Mouse (Mus musculus): ENCODE results near the gene Phf23.
"Not testable (repeated sequence)": the region's sequence is repeated elsewhere in the genome, so short reads cannot be mapped to it uniquely, and the experiment has no call there.

The Phf23 gene

DNA sequence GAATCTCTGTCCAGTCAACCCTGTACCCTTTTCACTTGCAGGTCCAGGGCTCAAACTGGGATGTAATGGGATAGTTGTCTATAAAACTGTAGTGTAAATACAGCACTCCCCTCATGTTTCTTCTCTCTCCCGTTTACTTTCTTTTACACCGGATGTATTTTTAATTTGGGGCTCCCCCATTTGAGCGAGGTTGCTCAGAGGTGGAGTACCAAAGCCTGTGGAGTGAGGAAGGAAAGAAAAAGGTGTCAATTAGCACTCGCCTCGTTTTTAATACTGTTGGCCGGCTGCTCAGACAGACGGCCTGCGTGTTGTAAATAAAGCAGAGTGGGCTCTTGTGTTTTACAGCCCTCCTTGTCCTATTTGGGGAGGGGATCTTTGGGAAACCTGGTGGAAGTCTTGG, 4.1 kb downstream of the Phf23 start:
- DNase-seq (ENCODE audit: low spot score in 2 of 2) = no peak

DNA sequence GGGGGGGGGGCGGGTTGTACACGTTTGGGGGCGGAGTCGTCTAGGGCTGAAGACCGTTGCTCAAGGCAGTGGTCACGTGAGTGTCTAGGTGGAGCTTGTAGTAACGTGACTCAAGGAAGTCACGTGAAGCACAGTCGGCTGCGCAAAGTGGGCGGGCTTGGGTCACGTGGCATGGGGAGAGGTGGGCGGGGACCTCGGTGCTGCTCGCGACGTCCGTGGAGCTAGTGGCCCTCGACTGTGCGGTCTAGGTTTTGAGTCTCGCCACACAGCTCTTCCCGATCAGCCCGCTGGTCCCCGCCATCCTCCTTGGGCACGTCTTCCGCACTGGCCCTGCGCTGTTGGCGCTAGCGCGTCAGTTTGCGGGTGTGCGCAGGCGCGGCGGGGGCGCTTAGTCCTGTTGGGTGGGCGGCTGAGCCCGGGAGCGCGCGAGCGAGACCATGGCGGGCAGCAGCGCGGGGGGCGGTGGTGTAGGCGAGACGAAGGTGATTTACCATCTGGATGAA, 4.9 kb downstream of the Phf23 start, which contains the start of gene Dvl2:
Gene Dvl2, plus strand, starts transcription at position 200 of the 503 bp plus-strand sequence.
- DNase-seq (ENCODE audit: low spot score in 2 of 2) = peak; percentile 87 to 95

DNA sequence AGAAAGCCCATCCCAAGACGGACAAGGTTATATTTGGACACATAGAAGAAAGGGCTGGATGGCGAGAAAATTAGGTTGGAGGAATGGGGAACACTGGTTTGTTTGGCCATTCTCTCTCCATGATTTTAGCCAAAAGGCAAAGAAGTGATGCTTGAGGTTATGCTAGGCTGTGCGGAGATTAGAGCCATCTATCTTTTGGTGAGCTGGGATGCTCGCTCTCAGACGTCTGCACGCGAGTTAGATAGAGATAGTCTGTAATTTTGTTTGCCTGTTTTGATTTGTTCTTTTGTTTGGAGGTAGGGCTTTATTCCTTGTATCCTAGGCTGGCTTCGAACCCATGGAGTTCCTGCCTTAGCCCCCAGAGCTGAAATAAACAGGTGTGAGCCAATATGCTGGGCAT, 5.6 kb downstream of the Phf23 start:
- no peak for DNase-seq (ENCODE audit: low spot score in 2 of 2)

DNA sequence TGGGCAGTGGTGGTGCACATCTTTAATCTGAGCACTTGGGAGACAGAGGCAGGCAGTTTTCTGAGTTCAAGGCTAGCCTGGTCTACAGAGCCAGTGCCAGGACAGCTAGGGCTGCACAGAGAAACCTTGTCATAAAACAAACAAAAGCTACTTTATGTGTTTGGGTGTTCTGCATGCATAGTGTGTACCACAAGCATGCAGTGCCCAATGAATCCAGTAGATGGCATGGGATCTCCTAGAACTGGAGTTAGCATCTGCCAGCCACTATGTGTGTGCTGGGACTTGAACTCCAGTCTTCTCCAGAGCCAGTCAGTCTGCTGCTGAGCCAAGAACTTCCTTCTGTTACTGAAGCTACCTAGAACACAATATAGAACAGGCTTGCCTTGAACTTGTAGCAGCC, 6.3 kb downstream of the Phf23 start:
- no peak for DNase-seq (ENCODE audit: low spot score in 2 of 2)

DNA sequence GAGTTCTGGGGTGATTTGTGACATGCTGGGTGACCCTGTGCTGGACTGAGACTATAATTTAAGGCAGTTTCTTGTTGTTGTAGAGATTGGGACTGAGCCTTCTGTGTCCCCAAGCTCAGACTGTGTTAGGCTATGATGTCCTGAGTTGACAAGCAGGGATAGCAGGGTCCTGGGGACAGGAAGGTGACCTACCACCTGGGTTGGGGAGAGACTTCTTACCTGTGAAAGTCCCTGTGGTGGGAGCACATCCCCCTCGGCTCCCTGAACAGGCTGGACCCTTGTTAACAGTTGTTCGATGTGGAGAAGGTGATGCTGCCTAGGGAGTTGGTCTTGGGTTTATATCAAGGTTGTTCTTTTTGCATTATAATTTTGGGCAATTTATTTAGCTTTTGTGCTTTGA, 6.9 kb downstream of the Phf23 start:
- no peak for DNase-seq (ENCODE audit: low spot score in 2 of 2)

DNA sequence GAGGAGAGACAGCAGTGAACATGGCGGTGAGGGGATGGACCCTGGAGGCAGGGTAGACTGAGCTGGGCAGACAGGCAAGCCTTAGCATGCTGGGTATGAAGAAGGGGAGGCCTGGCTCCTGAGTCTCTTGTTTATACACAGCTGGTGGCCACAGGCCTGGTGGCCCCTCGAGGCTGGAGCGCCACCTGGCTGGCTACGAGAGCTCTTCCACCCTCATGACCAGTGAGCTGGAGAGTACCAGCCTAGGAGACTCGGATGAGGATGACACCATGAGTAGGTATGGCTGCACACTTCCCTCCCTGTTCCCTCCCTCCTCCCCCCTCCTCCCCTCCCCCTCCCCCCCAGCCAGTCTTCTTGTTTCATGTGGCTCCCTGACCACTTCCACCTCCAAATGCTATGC, 9.9 kb downstream of the Phf23 start:
- no peak for DNase-seq (ENCODE audit: low spot score in 2 of 2)

DNA sequence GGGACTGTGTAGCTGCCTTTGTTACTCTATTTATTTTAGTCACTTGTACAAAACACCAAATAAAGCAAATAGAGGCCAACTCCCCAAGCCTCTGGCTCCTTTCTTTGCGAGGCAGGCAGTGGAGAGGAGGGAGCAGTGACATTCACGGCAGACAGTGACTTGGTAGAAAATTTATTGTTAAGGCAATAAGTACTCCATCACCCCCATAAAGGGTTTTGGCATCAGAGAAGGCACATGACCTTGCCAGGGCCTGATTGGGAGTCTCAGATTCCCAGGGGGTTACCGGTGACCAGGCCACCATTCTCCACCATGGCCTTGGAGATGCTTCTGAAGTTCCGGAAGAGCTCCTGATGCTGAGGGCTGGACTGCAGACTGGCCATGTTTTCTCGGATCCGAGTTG, 14.5 kb downstream of the Phf23 start:
- no peak for DNase-seq (ENCODE audit: low spot score in 2 of 2)

DNA sequence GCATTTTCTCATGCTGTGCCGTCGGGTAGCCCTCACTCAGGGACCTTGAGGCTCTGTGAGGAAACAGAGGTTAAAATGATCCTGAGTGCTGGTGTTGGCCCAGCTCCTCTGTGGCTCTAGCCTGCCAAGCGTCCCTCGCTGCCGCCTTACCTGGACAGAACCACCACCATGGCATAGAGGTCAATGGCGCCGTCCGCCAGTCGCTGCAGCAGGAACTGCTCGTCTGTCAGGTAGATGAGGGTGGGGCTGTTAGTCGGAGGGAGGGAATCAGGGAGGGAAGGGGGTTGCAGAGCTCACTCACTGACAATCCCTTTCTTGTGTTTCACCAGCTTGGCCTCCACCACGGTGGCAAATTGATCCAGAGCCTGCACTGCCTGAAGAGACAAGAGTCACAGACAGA, 15.0 kb downstream of the Phf23 start:
- no peak for DNase-seq (ENCODE audit: low spot score in 2 of 2)

DNA sequence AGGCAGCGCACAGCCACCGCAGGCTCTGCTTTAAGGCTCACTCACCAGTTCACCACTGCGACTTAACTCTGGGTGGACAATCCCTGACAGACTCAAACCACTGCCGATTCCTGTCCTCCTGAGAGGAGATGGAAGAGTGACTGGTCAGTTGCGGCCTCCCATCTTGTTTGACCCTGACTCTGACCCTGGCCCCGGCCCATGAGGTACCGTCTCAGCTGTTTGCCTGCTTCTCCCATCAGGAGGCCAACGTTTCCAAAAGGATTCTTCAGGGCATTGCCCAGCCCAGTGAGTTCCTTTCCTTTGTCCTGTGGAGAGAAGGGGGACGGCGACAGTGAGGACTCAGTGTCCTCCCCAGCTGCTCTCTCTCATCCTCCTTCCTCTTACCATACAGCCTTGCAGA, 15.4 kb downstream of the Phf23 start:
- no peak for DNase-seq (ENCODE audit: low spot score in 2 of 2)

DNA sequence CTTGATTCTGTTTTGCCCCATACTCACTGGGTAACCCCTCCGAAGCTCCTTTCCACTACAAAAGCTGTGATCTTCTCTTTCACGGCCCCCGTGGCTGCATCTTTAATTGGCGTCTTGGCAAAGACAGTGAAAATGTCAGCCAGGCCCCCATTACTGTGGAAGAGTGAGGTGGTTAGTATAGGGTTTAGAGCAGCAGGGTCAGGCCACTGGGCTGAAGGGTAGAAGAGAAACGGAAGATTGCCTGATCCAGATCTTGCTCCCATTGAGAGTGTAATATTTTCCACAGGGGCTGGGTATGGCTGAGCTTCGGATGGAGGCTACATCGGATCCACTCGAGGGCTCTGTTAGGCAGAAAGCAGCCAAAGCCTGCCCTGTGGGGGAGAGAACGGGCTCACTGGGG, 17.4 kb downstream of the Phf23 start:
- no peak for DNase-seq (ENCODE audit: low spot score in 2 of 2)

DNA sequence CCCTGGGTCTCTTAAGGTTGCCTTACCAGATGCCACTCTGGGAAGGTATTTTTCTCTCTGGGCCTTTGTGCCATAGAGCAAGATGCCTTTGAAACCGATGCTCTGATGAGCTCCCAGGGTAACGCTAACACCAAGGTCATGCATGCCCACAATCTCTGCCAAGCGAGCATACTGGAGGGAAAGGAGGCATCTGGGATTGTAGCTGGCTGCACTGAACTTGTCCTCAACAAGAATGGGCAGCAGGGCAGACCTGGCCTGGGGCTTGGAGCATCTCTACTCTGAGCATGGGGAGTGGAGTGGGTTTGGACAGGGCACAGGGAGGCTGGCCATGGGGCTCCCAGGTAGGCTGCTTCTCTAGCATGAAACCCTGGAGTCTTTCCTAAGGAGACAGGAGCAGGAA, 17.8 kb downstream of the Phf23 start:
- DNase-seq (ENCODE audit: low spot score in 2 of 2) = no peak

DNA sequence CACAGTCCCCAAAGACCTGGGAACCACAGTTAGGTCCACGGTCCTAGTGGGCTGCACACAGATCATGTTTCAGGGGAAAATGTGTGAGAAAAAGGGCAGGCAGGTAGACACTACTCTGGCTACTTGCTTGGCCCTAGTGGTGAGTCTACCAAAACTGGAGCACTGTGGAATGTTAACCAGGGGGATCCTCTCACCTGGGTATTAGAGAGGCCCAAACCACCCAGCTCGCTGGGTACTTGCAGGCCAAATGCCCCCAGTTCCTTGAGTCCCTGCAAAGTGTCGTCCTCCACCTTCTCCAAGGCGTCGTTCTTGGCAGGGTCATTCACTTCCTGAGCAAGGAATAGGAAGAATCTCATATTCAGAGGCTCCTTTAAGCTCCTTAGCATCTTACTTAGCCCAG, 18.5 kb downstream of the Phf23 start:
- no peak for DNase-seq (ENCODE audit: low spot score in 2 of 2)

DNA sequence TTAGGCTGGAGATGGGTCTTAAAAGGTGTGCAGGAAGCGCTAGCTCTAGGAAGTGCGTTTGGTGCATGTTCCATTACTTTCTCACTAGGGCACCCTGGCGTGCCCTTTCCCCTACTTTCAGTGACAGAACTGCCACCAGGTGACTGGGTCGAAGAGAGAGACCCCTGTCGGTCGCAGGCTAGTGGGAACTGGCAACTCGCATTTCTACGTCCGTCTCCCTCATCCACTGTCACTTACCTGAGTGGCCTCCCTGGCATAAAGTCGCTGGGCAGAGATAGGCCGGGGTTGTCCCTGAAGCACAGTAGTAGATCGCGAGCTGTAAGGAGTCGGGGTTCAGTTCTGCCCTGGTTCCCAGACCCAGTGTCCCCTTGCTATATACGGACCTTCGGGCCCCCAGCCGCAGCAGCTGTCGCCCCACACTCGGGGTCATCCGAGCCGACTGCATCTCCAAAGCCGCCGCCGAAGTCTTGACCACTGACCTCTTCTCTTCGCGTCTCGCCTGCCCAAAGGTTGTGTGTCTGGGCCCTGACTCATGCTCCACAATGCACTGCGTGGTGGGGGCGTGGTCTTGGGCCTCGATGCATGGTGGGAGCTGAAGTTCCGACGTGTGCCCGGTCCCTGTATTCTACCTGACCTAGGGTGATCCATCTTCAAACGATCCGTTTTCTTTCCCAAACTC, 19.4 kb downstream of the Phf23 start, which contains the start of gene Acadvl:
Gene Acadvl, minus strand, starts transcription at position 532 of the 679 bp plus-strand sequence.
- DNase-seq (ENCODE audit: low spot score in 2 of 2) = peak; percentile 79 to 86

DNA sequence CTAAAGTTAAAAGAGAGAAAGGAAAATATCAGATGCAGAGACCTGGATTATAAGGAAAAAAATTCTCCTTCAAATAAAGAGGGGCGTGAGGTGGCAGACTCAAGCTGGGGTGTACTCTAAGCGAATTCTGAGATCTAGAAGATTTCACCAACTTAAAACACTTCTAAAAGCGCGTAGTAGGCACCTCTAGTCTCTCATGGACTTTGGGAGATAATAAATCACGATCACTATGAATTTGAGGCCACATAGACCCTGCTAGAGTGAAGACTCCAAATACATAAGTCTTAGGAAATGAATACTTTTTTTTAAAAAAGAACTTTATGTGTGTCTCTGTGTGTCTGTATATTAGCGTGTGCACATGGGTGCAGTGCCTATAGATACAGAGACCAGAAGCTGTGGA, 20.1 kb downstream of the Phf23 start:
- no peak for DNase-seq (ENCODE audit: low spot score in 2 of 2)

DNA sequence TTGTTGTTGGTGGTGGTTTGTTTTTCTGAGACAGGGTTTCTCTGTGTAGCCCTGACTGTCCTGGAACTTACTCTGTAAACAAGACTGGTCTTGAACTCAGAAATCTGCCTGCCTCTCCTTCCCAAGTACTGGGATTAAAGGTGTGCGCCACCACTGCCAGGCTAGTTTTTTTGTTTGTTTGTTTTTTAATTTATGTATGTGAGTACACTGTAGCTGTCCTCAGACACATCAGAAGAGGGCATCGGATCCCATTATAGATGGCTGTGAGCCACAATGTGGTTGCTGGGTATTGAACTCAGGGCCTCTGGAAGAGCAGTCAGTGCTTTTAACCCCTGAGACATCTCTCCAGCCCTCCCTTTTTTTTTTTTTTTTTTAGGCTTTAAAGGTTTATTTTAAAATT, 20.6 kb downstream of the Phf23 start:
- DNase-seq (ENCODE audit: low spot score in 2 of 2) = not testable (repeated sequence)

DNA sequence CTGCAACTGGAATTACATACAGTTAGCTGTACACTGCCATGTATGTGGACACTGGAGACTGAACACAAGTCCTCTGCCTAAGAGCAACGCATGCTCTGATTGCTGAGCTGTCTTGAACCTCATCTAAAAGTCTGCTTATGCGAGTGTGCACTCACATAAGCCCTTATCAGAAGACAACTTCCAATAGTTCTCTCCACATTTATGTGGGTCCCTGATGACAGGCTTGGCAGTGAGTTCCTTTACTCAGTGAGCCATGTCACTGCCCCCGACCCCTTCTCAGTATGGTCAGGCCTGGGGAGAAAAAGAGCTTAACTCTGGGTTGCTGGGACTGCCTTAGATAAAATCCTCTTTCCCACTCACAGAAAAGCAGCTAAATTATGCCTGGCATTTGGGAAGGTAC, 21.1 kb downstream of the Phf23 start, which contains the start of gene Dlg4:
Gene Dlg4, plus strand, starts transcription at position 274 of the 400 bp plus-strand sequence.
- DNase-seq (ENCODE audit: low spot score in 2 of 2) = no peak

DNA sequence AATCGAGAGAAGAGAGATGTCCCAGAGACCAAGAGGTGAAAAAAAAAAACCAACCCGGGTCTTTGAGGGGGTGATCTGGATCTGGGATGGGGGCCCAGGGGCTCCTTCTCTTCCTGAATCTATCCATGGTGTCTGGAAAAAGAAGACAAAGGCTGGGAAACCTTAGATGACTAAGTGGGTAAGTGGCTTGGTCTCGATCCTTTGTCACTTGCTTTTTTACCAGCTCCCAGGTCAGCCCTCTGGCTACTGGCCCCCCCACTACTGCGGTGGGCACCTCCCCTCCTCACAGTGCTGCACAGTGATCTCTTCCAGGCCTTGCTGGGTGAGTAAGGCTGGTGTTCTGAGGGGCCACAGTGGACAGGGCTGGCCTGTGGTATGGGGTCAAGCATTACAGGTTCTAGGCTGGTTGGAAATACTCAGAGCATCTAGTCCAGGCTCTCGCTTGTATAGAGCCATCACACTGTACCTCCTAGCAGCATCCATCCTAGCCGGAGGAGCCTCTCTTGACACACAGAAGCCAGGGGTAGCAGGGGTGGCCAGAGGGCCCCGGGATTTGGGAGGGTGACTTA, 21.7 kb downstream of the Phf23 start:
- no peak for DNase-seq (ENCODE audit: low spot score in 2 of 2)

DNA sequence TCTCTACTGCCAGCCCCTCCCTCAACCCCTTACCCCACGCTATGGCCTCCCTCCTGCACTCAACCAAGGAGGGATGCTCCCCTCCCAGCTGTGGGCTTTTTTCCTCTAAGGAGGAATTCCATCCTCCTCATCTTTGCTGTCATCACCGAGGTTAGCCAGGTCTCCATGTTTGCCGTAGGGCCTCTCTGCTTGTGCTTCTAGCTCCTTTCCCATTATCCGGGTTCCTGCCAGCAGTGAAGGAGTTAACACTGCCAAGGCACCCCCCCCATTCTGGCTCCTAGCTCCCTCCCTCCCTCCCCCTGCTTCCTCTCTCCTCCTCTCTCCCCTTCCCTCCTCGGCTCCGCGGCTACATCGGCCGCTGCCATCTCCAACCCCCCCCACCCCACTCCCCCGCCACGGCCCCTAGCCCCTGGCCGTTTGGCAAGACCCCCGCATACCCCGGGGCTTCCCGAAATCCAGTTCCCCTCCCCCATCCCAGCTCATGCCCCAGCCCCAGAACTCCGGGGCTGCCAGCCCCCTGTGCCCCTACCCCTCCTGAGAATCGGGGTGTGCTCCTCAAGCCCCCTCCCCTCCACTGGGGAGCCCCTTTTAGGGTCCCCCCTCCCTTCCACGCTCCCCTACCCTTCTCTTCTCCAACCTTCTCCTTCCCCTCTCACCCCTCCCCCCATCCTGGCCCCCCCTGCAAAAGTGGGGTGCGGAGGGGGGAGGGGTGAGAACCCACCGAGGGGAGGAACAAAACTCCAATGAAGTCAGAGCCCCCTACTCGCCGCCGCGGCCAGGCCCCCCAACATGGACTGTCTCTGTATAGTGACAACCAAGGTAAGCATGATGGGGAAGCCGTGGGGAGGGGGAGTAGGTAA, 22.8 kb downstream of the Phf23 start:
- DNase-seq (ENCODE audit: low spot score in 2 of 2) = peak in 1 of 2 experiments; percentile 74

DNA sequence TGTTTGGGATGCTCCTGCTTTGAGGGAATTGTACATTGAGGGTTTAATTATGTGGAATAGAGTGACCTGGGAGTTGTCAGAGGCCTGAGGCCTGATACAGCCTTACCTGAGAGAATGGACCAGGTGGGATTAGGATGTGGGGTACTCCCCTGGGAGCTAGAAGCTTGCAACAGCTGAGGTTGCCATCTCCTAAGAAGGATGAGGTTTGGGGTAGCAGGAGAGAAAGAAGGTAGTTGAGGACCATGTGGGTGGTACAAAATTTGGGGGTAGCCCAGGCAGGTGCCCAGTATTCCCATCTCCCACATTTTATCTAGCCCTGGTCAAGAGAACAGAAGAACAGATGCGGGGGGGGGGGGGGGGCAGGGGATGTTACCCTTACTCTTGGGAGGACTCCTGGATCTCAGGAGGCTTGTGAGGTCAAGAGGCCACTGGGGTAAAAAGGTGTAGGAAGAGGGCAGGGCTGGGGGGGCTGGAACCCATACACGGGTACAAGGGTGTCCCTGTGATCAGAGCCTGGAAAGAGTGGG, 24.0 kb downstream of the Phf23 start:
- no peak for DNase-seq (ENCODE audit: low spot score in 2 of 2)

DNA sequence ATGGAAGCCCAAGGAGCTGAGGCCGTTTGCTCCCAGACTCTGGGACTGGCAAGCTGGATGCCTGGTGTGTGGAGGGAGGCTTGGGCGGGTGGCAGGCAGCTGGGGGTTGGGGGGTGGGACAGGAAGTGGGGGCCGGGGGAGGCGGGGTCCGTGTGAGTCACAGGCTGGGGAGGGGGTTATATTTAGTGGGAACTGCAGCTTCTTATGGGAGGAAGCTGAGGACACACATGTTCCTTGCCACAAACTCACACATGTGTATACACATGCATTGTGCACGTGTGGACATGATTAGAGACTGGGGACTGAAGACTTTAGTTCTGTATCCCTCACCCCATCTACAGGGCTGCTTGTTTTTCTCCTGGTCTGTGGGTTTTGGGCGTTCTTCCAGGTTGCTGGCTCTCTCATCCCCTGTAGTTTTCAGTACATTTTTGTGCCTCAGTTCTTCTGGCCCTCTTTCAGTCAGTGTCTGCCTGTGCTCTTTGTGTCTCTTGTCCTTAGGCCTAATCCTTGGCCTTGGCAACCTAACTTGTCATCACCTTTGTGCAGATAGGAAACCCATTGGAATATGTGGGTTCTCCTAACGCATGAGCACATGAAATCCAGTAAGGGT, 24.6 kb downstream of the Phf23 start:
- DNase-seq (ENCODE audit: low spot score in 2 of 2) = no peak

DNA sequence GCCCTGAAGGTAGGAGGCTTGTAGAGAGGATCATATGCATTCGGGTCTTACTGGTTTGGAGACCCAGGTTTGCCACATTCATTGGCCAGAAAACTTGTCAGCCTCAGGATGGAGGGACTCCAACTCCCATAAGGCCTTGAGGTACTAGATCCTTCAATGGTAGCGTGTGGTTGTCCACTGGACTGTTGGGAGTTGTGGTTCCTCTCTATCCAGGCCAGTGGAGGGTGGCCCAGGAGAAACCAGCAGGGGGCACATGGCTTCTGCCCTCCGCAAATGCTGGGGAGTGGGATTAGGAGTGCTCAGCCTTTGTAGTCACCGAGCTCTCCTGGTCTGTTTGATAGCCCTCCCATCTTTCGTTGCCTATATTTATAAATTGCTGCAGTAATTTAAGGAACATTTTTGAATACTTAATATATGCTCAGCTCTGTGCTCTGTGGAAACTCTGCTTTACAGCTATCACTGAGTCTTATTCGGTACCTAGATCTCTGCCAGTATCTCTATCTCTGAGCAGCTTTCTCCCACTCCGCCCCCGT, 25.2 kb downstream of the Phf23 start:
- peak in 1 of 2 experiments; percentile 62 for DNase-seq (ENCODE audit: low spot score in 2 of 2)
